Mouse (Mus musculus): ENCODE measurements around the gene Sod1. TPM values are rescaled to one million over a fixed set of nuclear protein-coding genes. Genes with fewer than 3 reads are reported as not detected.

Gene Sod1
- total and polyA plus RNA-seq, 2 experiments from 2014 or later = 222 to 1,411 TPM

DNA sequence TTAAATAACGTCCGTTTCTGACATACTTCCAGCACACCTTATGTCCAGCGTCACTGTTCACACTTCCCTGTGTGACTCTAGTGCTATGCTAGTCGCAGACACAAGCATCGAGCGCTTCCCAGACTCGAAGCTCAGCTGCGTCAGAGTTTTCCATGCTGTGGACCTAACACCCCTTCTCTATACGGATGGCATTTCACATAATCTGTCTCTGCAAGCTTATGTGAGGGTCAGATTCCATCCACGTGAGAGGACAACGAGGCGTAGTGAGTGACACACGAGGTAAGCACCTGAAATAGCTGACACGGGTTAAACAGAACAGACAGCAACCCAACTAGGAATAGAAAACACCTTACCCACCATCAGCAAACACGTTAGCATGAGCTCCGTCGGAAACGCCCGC is 18.4 kb upstream of the Sod1 start:
- no peak overlapping the region for H3K4me3 ChIP-seq (ENCODE audit: low read depth, low read length)
- H3K27ac ChIP-seq (ENCODE audit: low read depth) = no peak overlapping the region
- peaks cover 6% of the 10 kb centered on the region for H3K4me1 ChIP-seq (ENCODE audit: control insufficient read depth, insufficient read depth)
- peak overlapping the region; percentile 2 for H3K4me2 ChIP-seq (ENCODE audit: low read depth, low read length)
- 39% methylated on average over 19 of the region's 19 CpGs for WGBS
- no peak for TF ChIP-seq EP300 (IDR thresholded peaks at IDR 0.05; ENCODE audit: low read depth)
- no peak for TF ChIP-seq CTCF (IDR thresholded peaks at IDR 0.05; ENCODE audit: low read depth)
- ATAC-seq (ENCODE audit: insufficient read depth, low read depth) (no peak), DNase-seq (ENCODE audit: low spot score) (no peak)
- no peaks in the 10 kb centered on the region for H3K36me3 ChIP-seq (replicated peaks; ENCODE audit: control insufficient read depth, insufficient read depth, low read length)
- no peak overlapping the region for H3K9ac ChIP-seq (replicated peaks; ENCODE audit: low read depth, low read length)
- H3K27me3 ChIP-seq (ENCODE audit: control insufficient read depth, insufficient read depth, low read length) = no peaks in the 10 kb centered on the region
- H3K9me3 ChIP-seq (replicated peaks; ENCODE audit: control insufficient read depth, low read length) = no peaks in the 10 kb centered on the region

DNA sequence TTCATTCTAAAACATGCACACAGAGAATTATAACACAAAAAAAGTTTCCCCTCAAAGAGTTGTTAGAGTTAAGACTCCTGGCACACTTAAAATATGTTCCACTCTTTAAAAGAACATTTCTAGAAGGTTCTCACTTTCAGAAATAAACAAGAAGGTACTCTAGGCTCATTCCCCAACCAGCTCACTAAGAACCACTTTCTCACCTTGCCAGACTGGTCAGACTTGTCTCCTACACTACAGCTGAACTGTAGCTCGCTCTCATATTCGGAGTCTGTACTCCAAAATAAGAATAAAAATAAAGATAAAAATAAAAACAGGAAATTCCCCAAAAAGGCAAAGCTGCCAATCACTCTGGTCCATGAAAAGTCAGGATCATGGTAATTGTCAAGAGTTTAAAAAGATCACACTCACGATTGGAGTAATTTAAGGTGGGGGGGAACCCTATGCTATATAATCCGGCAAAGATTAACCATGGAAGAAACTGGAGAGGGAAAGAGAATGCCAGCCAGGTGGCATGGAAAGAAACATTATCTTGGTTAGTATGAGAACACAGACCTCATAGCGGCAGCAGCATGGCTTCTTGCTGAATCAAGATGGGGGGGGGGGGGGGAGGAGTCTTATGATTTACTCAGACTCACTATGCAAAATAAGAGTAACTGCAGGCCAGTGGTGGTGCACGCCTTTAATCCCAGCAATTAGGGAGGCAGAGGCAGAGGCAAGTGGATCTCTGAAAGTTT is 17.2 kb upstream of the Sod1 start:
- Histone ChIP-seq H3K9ac (replicated peaks; ENCODE audit: low read depth, low read length) (no peak overlapping the region), H3K9me3 (replicated peaks; ENCODE audit: control insufficient read depth, low read length) (no peaks in the 10 kb centered on the region), H3K36me3 (replicated peaks; ENCODE audit: control insufficient read depth, insufficient read depth, low read length) (no peaks in the 10 kb centered on the region), H3K27ac (ENCODE audit: low read depth) (no peak overlapping the region), H3K4me2 (ENCODE audit: low read depth, low read length) (no peak overlapping the region), H3K4me3 (ENCODE audit: low read depth, low read length) (no peak overlapping the region), H3K27me3 (ENCODE audit: control insufficient read depth, insufficient read depth, low read length) (no peaks in the 10 kb centered on the region), H3K4me1 (ENCODE audit: control insufficient read depth, insufficient read depth) (no peaks in the 10 kb centered on the region)
- TF ChIP-seq EP300 (IDR thresholded peaks at IDR 0.05; ENCODE audit: low read depth) (no peak), CTCF (IDR thresholded peaks at IDR 0.05; ENCODE audit: low read depth) (no peak)
- 84% methylated on average over 6 of the region's 6 CpGs for WGBS
- no peak for DNase-seq (ENCODE audit: low spot score)
- no peak for ATAC-seq (ENCODE audit: insufficient read depth, low read depth)

DNA sequence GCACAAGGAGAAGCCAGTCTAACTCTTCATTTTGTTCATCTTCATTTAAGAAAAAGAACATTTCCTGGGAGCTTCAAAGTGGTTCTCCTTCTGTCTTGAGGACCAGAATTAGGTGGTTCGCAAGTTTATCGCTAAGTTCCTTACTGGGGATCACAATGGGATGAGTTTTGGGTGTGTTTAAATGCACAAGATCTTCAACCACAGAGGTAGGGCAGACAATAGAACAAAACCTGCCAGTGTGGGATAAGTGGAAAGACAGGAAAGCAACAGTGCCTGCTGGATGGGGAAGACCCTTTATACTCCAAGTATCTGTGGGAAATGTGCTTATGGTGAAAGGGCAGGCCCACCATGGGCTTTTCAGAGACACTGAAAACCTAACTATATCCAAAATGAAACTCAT is 15.7 kb upstream of the Sod1 start:
- H3K27me3 ChIP-seq (ENCODE audit: control insufficient read depth, insufficient read depth, low read length) = no peaks in the 10 kb centered on the region
- ATAC-seq (ENCODE audit: insufficient read depth, low read depth) = no peak
- no peak overlapping the region for H3K4me2 ChIP-seq (ENCODE audit: low read depth, low read length)
- TF ChIP-seq EP300 (IDR thresholded peaks at IDR 0.05; ENCODE audit: low read depth) (no peak), CTCF (IDR thresholded peaks at IDR 0.05; ENCODE audit: low read depth) (no peak)
- no peak for DNase-seq (ENCODE audit: low spot score)
- H3K9ac ChIP-seq (replicated peaks; ENCODE audit: low read depth, low read length) = no peak overlapping the region
- no peaks in the 10 kb centered on the region for H3K4me1 ChIP-seq (ENCODE audit: control insufficient read depth, insufficient read depth)
- H3K36me3 ChIP-seq (replicated peaks; ENCODE audit: control insufficient read depth, insufficient read depth, low read length) = no peaks in the 10 kb centered on the region
- 97% methylated on average over 2 of the region's 2 CpGs for WGBS
- no peaks in the 10 kb centered on the region for H3K9me3 ChIP-seq (replicated peaks; ENCODE audit: control insufficient read depth, low read length)
- H3K4me3 ChIP-seq (ENCODE audit: low read depth, low read length) = no peak overlapping the region
- no peak overlapping the region for H3K27ac ChIP-seq (ENCODE audit: low read depth)

DNA sequence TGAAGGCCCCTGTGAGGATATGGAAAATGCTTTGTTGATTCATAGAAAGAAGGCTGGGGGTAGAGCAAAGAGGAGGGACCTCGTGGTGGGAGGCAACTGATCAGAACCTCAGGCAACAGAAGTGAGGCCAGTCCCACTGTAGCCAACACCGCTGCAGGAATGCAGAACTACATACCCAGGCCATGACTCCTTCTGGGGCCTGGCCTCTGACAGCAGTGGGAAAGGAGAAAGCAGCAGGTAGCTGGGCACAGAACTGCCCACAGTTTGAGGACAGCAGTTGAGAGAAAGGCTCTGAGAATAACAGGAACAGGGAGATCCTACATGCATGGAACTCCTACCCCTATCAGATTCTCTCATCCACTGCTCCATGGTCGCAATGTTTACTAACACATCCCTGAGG is 11.6 kb upstream of the Sod1 start:
- Histone ChIP-seq H3K4me2 (ENCODE audit: low read depth, low read length) (no peak overlapping the region), H3K36me3 (replicated peaks; ENCODE audit: control insufficient read depth, insufficient read depth, low read length) (no peaks in the 10 kb centered on the region), H3K9me3 (replicated peaks; ENCODE audit: control insufficient read depth, low read length) (no peaks in the 10 kb centered on the region), H3K27me3 (ENCODE audit: control insufficient read depth, insufficient read depth, low read length) (no peaks in the 10 kb centered on the region), H3K4me1 (ENCODE audit: control insufficient read depth, insufficient read depth) (no peaks in the 10 kb centered on the region), H3K9ac (replicated peaks; ENCODE audit: low read depth, low read length) (no peak overlapping the region), H3K27ac (ENCODE audit: low read depth) (no peak overlapping the region), H3K4me3 (ENCODE audit: low read depth, low read length) (no peak overlapping the region)
- TF ChIP-seq EP300 (IDR thresholded peaks at IDR 0.05; ENCODE audit: low read depth) (no peak), CTCF (IDR thresholded peaks at IDR 0.05; ENCODE audit: low read depth) (no peak)
- no peak for DNase-seq (ENCODE audit: low spot score)
- no peak for ATAC-seq (ENCODE audit: insufficient read depth, low read depth)
- WGBS = 60% methylated on average over 3 of the region's 3 CpGs

DNA sequence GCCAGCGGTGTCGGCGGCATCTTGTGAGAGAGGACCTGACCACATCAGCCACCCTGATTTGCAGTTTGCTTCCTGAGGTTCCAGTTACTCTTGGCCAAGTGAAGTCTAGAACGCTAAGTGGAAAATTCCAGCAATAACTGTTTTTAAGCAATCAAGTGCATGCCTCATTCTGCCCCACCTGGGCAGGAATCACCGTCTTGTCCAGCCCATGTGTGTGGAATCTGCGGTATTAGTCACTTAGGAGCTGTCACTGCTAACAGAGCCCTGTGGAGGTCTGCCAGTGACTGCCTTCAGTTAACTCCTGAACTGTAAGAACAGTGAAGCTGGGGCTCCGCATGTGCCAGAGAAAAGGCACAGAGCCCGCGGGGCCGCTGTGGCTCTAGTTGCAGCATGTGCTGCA is 9.8 kb upstream of the Sod1 start:
- Histone ChIP-seq H3K4me3 (ENCODE audit: low read depth, low read length) (no peak overlapping the region), H3K27me3 (ENCODE audit: control insufficient read depth, insufficient read depth, low read length) (no peaks in the 10 kb centered on the region), H3K4me1 (ENCODE audit: control insufficient read depth, insufficient read depth) (no peaks in the 10 kb centered on the region), H3K9me3 (replicated peaks; ENCODE audit: control insufficient read depth, low read length) (no peaks in the 10 kb centered on the region), H3K4me2 (ENCODE audit: low read depth, low read length) (no peak overlapping the region), H3K9ac (replicated peaks; ENCODE audit: low read depth, low read length) (no peak overlapping the region), H3K27ac (ENCODE audit: low read depth) (no peak overlapping the region), H3K36me3 (replicated peaks; ENCODE audit: control insufficient read depth, insufficient read depth, low read length) (no peaks in the 10 kb centered on the region)
- 57% methylated on average over 10 of the region's 10 CpGs for WGBS
- DNase-seq (ENCODE audit: low spot score) = no peak
- no peak for TF ChIP-seq CTCF (IDR thresholded peaks at IDR 0.05; ENCODE audit: low read depth)
- no peak for TF ChIP-seq EP300 (IDR thresholded peaks at IDR 0.05; ENCODE audit: low read depth)
- ATAC-seq (ENCODE audit: insufficient read depth, low read depth) = no peak

DNA sequence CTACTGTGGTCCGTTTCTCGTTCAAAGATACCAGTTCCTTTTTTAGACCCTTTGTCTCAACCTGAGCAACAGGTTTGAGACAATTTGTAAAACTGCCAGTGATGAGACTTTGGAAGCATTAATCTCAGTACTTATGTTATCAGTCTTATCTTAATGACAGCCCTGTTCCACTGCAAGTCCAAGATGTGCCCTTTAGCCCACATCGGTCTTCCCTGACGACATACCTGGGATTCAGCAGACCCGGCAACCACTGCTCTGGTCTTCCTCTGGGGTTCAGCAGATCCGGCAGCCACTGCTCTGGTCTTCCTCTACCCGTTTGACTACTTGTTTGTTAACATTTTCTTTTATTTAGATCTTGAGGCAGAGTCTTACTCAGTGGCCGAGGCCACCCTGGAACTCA is 8.8 kb upstream of the Sod1 start:
- no peak overlapping the region for H3K27ac ChIP-seq (ENCODE audit: low read depth)
- DNase-seq (ENCODE audit: low spot score) (no peak), ATAC-seq (ENCODE audit: insufficient read depth, low read depth) (no peak)
- H3K4me3 ChIP-seq (ENCODE audit: low read depth, low read length) = no peak overlapping the region
- TF ChIP-seq CTCF (IDR thresholded peaks at IDR 0.05; ENCODE audit: low read depth) (no peak), EP300 (IDR thresholded peaks at IDR 0.05; ENCODE audit: low read depth) (no peak)
- no peaks in the 10 kb centered on the region for H3K4me1 ChIP-seq (ENCODE audit: control insufficient read depth, insufficient read depth)
- no peaks in the 10 kb centered on the region for H3K9me3 ChIP-seq (replicated peaks; ENCODE audit: control insufficient read depth, low read length)
- WGBS = 61% methylated on average over 8 of the region's 8 CpGs
- H3K27me3 ChIP-seq (ENCODE audit: control insufficient read depth, insufficient read depth, low read length) = no peaks in the 10 kb centered on the region
- no peaks in the 10 kb centered on the region for H3K36me3 ChIP-seq (replicated peaks; ENCODE audit: control insufficient read depth, insufficient read depth, low read length)
- no peak overlapping the region for H3K4me2 ChIP-seq (ENCODE audit: low read depth, low read length)
- no peak overlapping the region for H3K9ac ChIP-seq (replicated peaks; ENCODE audit: low read depth, low read length)

Measured in heart, postnatal 0 days (tissue).